Mouse (Mus musculus) kidney, adult 2 months (tissue): ENCODE data around the gene Slc4a11. TPM values are rescaled to one million over a fixed set of nuclear protein-coding genes. Genes with fewer than 3 reads are reported as not detected.
"Not testable (repeated sequence)": the region's sequence is repeated elsewhere in the genome, so short reads cannot be mapped to it uniquely, and the experiment has no call there.

ENCODE experiments used
- DNase-seq: peaks from one replicate; pipeline ENCODE4 v3.0.0; 2021
- H3K27ac ChIP-seq: fragments of 200-500 bp; 2 replicates; pipeline ENCODE4 v1.5.1; 2012; ENCODE audit warnings: low read depth, low read length, control low read depth, inconsistent platforms; ENCODE audit not compliant: insufficient read depth
- H3K27me3 ChIP-seq: fragments of 200-500 bp; replicated peaks from 2 replicates; pipeline ENCODE4 v1.6.1; 2012; ENCODE audit warnings: mild to moderate bottlenecking, moderate library complexity, low read length, inconsistent platforms; ENCODE audit not compliant: control insufficient read depth, insufficient read depth
- H3K36me3 ChIP-seq: fragments of 200-500 bp; 2 replicates; pipeline ENCODE4 v1.6.1; 2012; ENCODE audit warnings: mild to moderate bottlenecking, moderate library complexity, low read length, inconsistent platforms; ENCODE audit not compliant: control insufficient read depth, insufficient read depth
- H3K4me1 ChIP-seq: fragments of 200-500 bp; 2 replicates; pipeline ENCODE4 v1.6.1; 2011; ENCODE audit warnings: low read length; ENCODE audit not compliant: control insufficient read depth, insufficient read depth
- H3K4me3 ChIP-seq: fragments of 200-500 bp; 2 replicates; pipeline ENCODE4 v1.5.1; 2011; ENCODE audit warnings: mild to moderate bottlenecking, low read depth, low read length, control low read depth; ENCODE audit not compliant: insufficient read depth
- CTCF ChIP-seq: fragments of 200-500 bp; conservative IDR thresholded peaks from 2 replicates; pipeline ENCODE4 v1.5.1; 2011; ENCODE audit warnings: low read depth, mild to moderate bottlenecking, control low read depth, low read length, moderate library complexity, mixed read lengths; ENCODE audit not compliant: insufficient read depth, insufficient read length
- POLR2A ChIP-seq: fragments of 200-500 bp; IDR thresholded peaks from one replicate; pipeline ENCODE4 v1.6.1; 2011; ENCODE audit warnings: low read depth, low read length, control low read depth
- WGBS: fragments of 180-500 bp; shearing (Covaris S2); methylation state at CpG from one replicate; pipeline ENCODE4 v1.1.7; 2018; 5-methylcytosine and 5-hydroxymethylcytosine counted together
- polyA plus RNA-seq: library from polyadenylated mRNA; depleted of rRNA; stranded (reverse); fragments of >200 nt; gene quantifications from 2 replicates; pipeline ENCODE4 v1.2.3, GENCODE M21; 2012

Slc4a11 gene
- polyA plus RNA-seq, 1 experiment = 30.6 TPM

- Histone ChIP-seq H3K36me3 (peaks cover 3% of the 10 kb centered on the region), H3K27me3 (no peaks in the 10 kb centered on the region), H3K27ac (no peak overlapping the region), H3K4me3 (no peak overlapping the region), H3K4me1 (peaks cover 2% of the 10 kb centered on the region; the same call in 1 of the 2 replicates)
- no peak for DNase-seq
- no peak for TF ChIP-seq POLR2A
- no peak for TF ChIP-seq CTCF
- WGBS = 97% methylated on average over 10 of the region's 10 CpGs
Observed at GRCm38 (mm10) chr2:130658530-130658929, 38.8 kb downstream of the Slc4a11 start.

DNA sequence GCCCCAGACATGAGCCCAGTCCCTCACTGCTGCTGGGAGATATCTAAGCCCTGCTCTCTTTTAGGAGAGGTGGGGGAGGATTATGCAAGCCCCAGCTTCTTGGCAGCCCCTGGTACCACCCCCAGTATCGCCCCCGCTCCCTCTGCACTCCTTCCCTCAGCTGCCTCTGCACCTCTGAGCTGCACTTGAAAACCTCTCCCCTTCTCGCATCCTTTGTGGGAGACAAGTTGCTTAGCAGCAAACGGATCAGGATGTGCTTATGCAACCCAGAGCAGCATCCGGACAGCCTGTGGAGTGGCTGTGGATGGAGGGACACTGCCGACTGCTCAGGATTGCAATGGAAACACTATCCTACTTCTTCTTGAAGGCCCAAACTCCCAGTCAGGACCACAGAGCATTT is 39.8 kb downstream of the Slc4a11 start:
- no peak for TF ChIP-seq POLR2A
- no peak for TF ChIP-seq CTCF
- Histone ChIP-seq H3K27me3 (no peaks in the 10 kb centered on the region), H3K27ac (no peak overlapping the region), H3K4me3 (no peak overlapping the region), H3K4me1 (no peaks in the 10 kb centered on the region), H3K36me3 (peaks cover 3% of the 10 kb centered on the region)
- no peak for DNase-seq
- 85% methylated on average over 6 of the region's 6 CpGs for WGBS

DNA sequence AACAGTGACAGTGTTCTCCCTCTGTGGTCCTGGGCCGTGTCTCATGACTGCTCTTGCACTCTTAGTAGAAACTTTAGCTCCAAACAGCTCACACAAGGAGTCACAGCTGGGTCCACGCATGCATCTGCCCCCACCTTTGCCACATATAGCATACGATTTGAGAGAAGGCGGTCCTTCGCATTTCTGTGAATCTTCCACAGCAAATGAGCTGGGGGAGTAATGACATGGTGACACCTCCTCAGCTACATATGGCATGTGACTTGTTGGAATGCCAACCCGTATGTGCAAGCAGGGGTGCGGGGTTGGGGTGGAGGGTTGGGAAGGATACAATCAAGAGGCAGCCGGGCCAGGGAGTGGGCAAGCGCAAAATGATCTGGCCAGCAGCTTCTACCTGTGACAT is 40.8 kb downstream of the Slc4a11 start:
- Histone ChIP-seq H3K36me3 (peaks cover 3% of the 10 kb centered on the region), H3K4me1 (no peaks in the 10 kb centered on the region), H3K4me3 (no peak overlapping the region), H3K27me3 (no peaks in the 10 kb centered on the region), H3K27ac (no peak overlapping the region)
- WGBS = 90% methylated on average over 9 of the region's 9 CpGs
- TF ChIP-seq CTCF = no peak
- no peak for TF ChIP-seq POLR2A
- no peak for DNase-seq

- TF ChIP-seq POLR2A (no peak), CTCF (no peak)
- H3K4me3 ChIP-seq = no peak overlapping the region
- no peaks in the 10 kb centered on the region for H3K27me3 ChIP-seq
- peaks cover 3% of the 10 kb centered on the region for H3K36me3 ChIP-seq
- no peak for DNase-seq
- no peaks in the 10 kb centered on the region for H3K4me1 ChIP-seq
- H3K27ac ChIP-seq = no peak overlapping the region
- WGBS = 93% methylated on average over 6 of the region's 6 CpGs
Observed at GRCm38 (mm10) chr2:130655660-130656339, 41.5 kb downstream of the Slc4a11 start.

DNA sequence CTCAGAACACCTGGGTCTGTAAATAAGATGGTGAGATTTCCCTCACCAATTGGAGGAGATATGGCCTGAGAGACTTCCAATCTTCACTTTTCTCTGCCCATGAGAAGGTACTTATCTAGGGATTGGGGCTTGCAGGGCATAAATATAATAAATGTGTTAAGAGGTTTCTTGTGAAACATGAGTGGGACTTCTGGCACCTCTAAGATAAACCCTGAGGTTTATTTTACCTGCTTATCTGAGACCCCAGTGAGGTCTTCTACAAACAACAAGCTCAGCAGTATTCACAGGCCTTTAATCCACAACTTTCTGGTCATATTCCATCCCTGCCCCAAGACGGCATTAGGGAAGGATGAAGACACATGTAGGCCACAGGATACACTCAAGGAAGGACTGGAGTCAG is 43.6 kb downstream of the Slc4a11 start:
- peaks cover 3% of the 10 kb centered on the region for H3K36me3 ChIP-seq
- H3K4me3 ChIP-seq = no peak overlapping the region
- 74% methylated on average over 1 of the region's 1 CpGs for WGBS

GRCm38 (mm10) chr2:130653303-130653702 is 44.0 kb downstream of the Slc4a11 start:
- Histone ChIP-seq H3K27me3 (no peaks in the 10 kb centered on the region), H3K4me3 (no peak overlapping the region), H3K27ac (no peak overlapping the region), H3K4me1 (no peaks in the 10 kb centered on the region), H3K36me3 (peaks cover 3% of the 10 kb centered on the region)
- 91% methylated on average over 2 of the region's 2 CpGs for WGBS
- DNase-seq = no peak
- TF ChIP-seq CTCF (no peak), POLR2A (no peak)

More for the DNA sequence above, 43.6 kb downstream of the Slc4a11 start:
- DNase-seq = no peak
- no peak overlapping the region for H3K27ac ChIP-seq
- no peaks in the 10 kb centered on the region for H3K4me1 ChIP-seq
- no peak for TF ChIP-seq POLR2A
- H3K27me3 ChIP-seq = no peaks in the 10 kb centered on the region

DNA sequence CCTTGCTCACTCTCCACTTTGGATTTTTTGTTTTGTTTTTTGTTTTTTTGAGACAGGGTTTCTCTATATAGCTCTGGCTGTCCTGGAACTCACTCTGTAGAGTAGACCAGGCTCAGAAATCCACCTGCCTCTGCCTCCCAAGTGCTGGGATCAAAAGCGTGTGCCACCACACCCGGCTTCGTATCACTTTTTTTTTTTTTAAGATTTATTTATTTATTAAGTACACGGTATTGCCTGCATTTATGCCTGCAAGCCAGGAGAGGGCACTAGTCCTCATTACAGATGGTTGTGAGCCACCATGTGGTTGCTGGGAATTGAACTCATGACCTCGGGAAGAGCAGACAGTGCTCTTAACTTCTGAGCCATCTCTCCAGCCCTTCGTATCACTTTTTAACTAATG is 48.3 kb downstream of the Slc4a11 start:
- 86% methylated on average over 6 of the region's 6 CpGs for WGBS
- not testable (repeated sequence) for DNase-seq, H3K4me1 ChIP-seq, H3K36me3 ChIP-seq, H3K27me3 ChIP-seq, H3K4me3 ChIP-seq, H3K27ac ChIP-seq
